Mouse (Mus musculus) erythroblast, embryonic 14.5 days (primary cell): ENCODE results near the gene Smarcad1.

Experiments
- GATA1 ChIP-seq: IDR thresholded peaks from 2 replicates; pipeline ENCODE4 v1.6.1; 2012; ENCODE audit warnings: low read length, inconsistent platforms, mixed read lengths
- TAL1 ChIP-seq: IDR thresholded peaks from 3 replicates; pipeline ENCODE4 v1.6.1; 2012; ENCODE audit warnings: low read length, inconsistent platforms, mixed read lengths

DNA sequence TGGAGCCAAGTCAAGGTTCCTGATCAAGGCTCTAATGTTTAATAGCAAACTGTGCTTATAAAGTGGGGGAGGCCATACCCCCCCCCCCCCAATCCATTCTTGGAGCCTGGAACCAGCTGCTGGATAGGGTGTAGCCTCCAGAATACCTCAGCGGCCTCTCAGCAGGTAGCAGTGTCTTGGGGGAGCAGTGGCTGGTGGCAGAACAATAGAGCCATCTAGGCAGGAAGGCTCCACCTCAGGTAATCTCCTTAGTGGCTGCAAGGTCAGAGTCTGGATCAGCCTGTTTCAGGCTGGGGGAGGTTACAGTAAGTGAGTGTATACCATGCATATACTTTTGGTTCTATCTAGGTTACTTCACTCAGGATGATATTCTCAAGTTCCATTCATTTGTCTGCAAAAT is 18.7 kb downstream of the Smarcad1 start:
- TF ChIP-seq GATA1 (no peak), TAL1 (no peak)
